ENCODE assay signal across 8 mouse cellular contexts in genomic region chrX:12133178-12133835, GRCm38 (mm10). TPM values are rescaled to one million over a fixed set of nuclear protein-coding genes. Genes with fewer than 3 reads are reported as not detected.
DNase-seq lines count a peak whose midpoint lies in the region; ATAC-seq lines count a peak whose summit lies in the region.

No protein-coding gene starts in this region.

- peak; percentile 65 for DNase-seq in urinary bladder, postnatal 14 days (ENCODE audit: low spot score)
- no peak for DNase-seq in urinary bladder, postnatal 25 days (ENCODE audit: low spot score)
- DNase-seq in forebrain, embryonic 11.5 days (ENCODE audit: low spot score) = peak; percentile 84
- peak; percentile 79 for DNase-seq in hindbrain, embryonic 10.5 days (ENCODE audit: low spot score)
- DNase-seq in frontal cortex, postnatal 36 days (ENCODE audit: low spot score in 2 of 2) = no peak
- DNase-seq in left cerebral cortex, postnatal 25 days (ENCODE audit: low spot score in 2 of 2) = no peak

- H3K4me3 ChIP-seq in forebrain, embryonic 11.5 days (ENCODE audit: low read depth, low read length) = peak overlapping the region; percentile 21
- H3K4me3 ChIP-seq in hindbrain, embryonic 10.5 days = peak overlapping the region; percentile 50
- H3K4me3 ChIP-seq in liver, embryonic 12.5 days = peak overlapping the region; percentile 40
- peak overlapping the region; percentile 28 for H3K4me3 ChIP-seq in neural tube, embryonic 13.5 days

- ATAC-seq in forebrain, embryonic 11.5 days (replicated peaks; ENCODE audit: low FRiP score) = peak; percentile 42
- peak; percentile 48 for ATAC-seq in liver, embryonic 12.5 days
- peak; percentile 7; the same call in 1 of the 2 replicates for ATAC-seq in neural tube, embryonic 13.5 days (ENCODE audit: low read depth)

- WGBS in forebrain, embryonic 11.5 days = 3% methylated on average over 49 of the region's 49 CpGs
- WGBS in hindbrain, embryonic 10.5 days = under 1% methylated on average over 49 of the region's 49 CpGs
- WGBS in liver, embryonic 12.5 days (ENCODE audit: insufficient replicate concordance) = 3% methylated on average over 48 of the region's 49 CpGs
- WGBS in neural tube, embryonic 13.5 days = 1% methylated on average over 48 of the region's 49 CpGs

- H3K4me2 ChIP-seq in forebrain, embryonic 11.5 days (ENCODE audit: low read depth, low read length, severe bottlenecking) = peak overlapping the region; percentile 54
- H3K4me2 ChIP-seq in liver, embryonic 12.5 days = peak overlapping the region; percentile 68
- peak overlapping the region; percentile 69 for H3K4me2 ChIP-seq in neural tube, embryonic 13.5 days

- H3K9ac ChIP-seq in forebrain, embryonic 11.5 days (ENCODE audit: low read length) = peak overlapping the region; percentile 43
- H3K9ac ChIP-seq in liver, embryonic 12.5 days = peak overlapping the region; percentile 39; the same call in 1 of the 2 replicates
- H3K9ac ChIP-seq in neural tube, embryonic 13.5 days = peak overlapping the region; percentile 64

- H3K27me3 ChIP-seq in forebrain, embryonic 11.5 days (ENCODE audit: control insufficient read depth, insufficient read depth, low read length) = peaks cover 83% of the 10 kb centered on the region
- H3K27me3 ChIP-seq in hindbrain, embryonic 10.5 days (ENCODE audit: insufficient read depth, poor library complexity, severe bottlenecking) = peaks cover 100% of the 10 kb centered on the region
- H3K27me3 ChIP-seq in liver, embryonic 12.5 days (replicated peaks) = peaks cover 99% of the 10 kb centered on the region
- H3K27me3 ChIP-seq in neural tube, embryonic 13.5 days = peaks cover 88% of the 10 kb centered on the region

- intact Hi-C loops in left cerebral cortex, postnatal 25 days (cut with DNase I) = loop anchor here (10.0 kb wide), 1 partner anchor 499 kb away; no protein-coding TSS in a partner anchor

- peaks cover 11% of the 10 kb centered on the region; the same call in 1 of the 2 replicates for H3K4me1 ChIP-seq in forebrain, embryonic 11.5 days (replicated peaks; ENCODE audit: control insufficient read depth, insufficient read depth, low read length)
- H3K4me1 ChIP-seq in hindbrain, embryonic 10.5 days (replicated peaks) = peaks cover 83% of the 10 kb centered on the region
- peaks cover 47% of the 10 kb centered on the region for H3K4me1 ChIP-seq in liver, embryonic 12.5 days
- H3K4me1 ChIP-seq in neural tube, embryonic 13.5 days (replicated peaks) = peaks cover 73% of the 10 kb centered on the region

- H3K36me3 ChIP-seq in forebrain, embryonic 11.5 days (ENCODE audit: control insufficient read depth, insufficient read depth, low read length) = no peaks in the 10 kb centered on the region
- H3K36me3 ChIP-seq in hindbrain, embryonic 10.5 days = no peaks in the 10 kb centered on the region
- no peaks in the 10 kb centered on the region for H3K36me3 ChIP-seq in liver, embryonic 12.5 days
- H3K36me3 ChIP-seq in neural tube, embryonic 13.5 days = no peaks in the 10 kb centered on the region

- H3K27ac ChIP-seq in forebrain, embryonic 11.5 days (ENCODE audit: low read depth, low read length) = peak overlapping the region; percentile 41; the same call in 1 of the 2 replicates
- H3K27ac ChIP-seq in hindbrain, embryonic 10.5 days = peak overlapping the region; percentile 90
- peak overlapping the region; percentile 69 for H3K27ac ChIP-seq in liver, embryonic 12.5 days
- H3K27ac ChIP-seq in neural tube, embryonic 13.5 days (replicated peaks) = peak overlapping the region; percentile 65

- H3K9me3 ChIP-seq in forebrain, embryonic 11.5 days (ENCODE audit: control insufficient read depth, low read length) = no peaks in the 10 kb centered on the region
- H3K9me3 ChIP-seq in hindbrain, embryonic 10.5 days = no peaks in the 10 kb centered on the region
- no peaks in the 10 kb centered on the region for H3K9me3 ChIP-seq in liver, embryonic 12.5 days (replicated peaks)
- no peaks in the 10 kb centered on the region for H3K9me3 ChIP-seq in neural tube, embryonic 13.5 days

RNA-seq across cellular contexts. Expression of gene Bcor, which starts 26.8 kb away (rescaled TPM):
- polyA plus RNA-seq in forebrain, embryonic 11.5 days (2014; fragmentation: Nextera tagmentation; extraction: Ambion mirVana) = 23.5 and 26.3 TPM in 2 replicates
- polyA plus RNA-seq in hindbrain, embryonic 10.5 days (2016; fragmentation: Nextera tagmentation; extraction: Ambion mirVana) = 20.0 and 20.7 TPM in 2 replicates
- 7.9 and 8.4 TPM in 2 replicates for polyA plus RNA-seq in liver, embryonic 12.5 days (2016; fragmentation: Nextera tagmentation; extraction: Ambion mirVana)
- polyA plus RNA-seq in neural tube, embryonic 13.5 days (2015; fragmentation: Nextera tagmentation; extraction: Ambion mirVana) = 17.9 and 18.4 TPM in 2 replicates
- 10 to 100 TPM; 31.3 to 35.8 TPM for total RNA-seq in left cerebral cortex, postnatal 25 days (2021)

Comparison
In these comparisons a context has a peak if more than half of its experiments do, and no peak if none do; other contexts are left out.
1. DNase-seq: peak in urinary bladder, postnatal 14 days (single experiment), forebrain, embryonic 11.5 days (single experiment) and hindbrain, embryonic 10.5 days (single experiment); none in urinary bladder, postnatal 25 days (single experiment), frontal cortex, postnatal 36 days (0 of 2) and left cerebral cortex, postnatal 25 days (0 of 2).
2. Peak in every context shown above with its lines, with median percentiles within 50 percentile points of each other: ATAC-seq, H3K27ac ChIP-seq, H3K4me2 ChIP-seq, H3K4me3 ChIP-seq and H3K9ac ChIP-seq.